Mouse (Mus musculus) urinary bladder, adult 18-20 months (tissue): ENCODE data around the gene Kcnip4.

Experiments used
- DNase-seq, 2 experiments: peaks; one replicate each; pipeline ENCODE4 v3.0.0; 2022; ENCODE audit warnings: low spot score in 2 of 2, mixed read lengths in 2 of 2

The Kcnip4 gene

DNA sequence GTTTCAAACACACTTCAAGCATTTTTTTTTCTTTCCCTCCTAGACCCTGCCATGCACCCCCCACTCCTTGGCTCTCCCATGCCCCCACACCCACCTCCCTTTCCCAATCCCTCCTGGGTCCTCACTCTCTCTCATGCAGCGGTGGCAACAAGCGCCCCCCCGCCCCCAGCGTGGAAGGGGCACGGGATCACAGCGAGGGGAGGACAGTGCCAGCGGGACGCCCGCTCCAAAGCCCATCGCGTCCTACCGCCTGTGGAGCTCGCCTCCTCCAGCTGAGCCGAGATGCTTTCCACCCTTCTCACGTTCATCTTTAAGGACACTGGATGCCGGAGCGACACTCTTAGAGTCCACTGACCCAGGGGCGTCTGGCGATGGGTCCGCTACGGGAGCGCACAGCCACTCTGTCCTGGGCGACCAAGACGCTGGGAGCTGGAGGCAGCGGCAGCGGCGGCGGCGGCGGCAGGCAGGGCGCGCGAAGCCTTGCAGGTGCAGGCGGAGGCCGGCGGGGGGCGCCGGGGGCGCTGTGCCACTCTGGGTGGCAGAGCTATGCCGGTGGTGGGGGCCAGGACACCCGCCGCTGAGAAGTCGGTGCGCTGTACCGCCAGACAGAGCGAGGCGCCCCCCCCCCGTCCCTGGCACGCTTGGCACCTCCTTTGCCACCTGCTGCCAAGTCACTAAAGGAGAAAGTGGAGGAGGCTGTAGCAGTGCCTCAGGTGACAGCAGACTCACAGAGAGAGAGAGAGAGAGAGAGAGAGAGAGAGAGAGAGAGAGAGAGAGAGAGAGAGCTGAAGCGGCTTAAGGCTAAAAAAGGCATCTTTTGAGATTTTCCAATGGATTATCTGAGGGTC lies at the start of gene Kcnip4:
TSS of gene Kcnip4 (minus strand) at position 514 of the 848 bp plus-strand sequence.
- no peak for DNase-seq

DNA sequence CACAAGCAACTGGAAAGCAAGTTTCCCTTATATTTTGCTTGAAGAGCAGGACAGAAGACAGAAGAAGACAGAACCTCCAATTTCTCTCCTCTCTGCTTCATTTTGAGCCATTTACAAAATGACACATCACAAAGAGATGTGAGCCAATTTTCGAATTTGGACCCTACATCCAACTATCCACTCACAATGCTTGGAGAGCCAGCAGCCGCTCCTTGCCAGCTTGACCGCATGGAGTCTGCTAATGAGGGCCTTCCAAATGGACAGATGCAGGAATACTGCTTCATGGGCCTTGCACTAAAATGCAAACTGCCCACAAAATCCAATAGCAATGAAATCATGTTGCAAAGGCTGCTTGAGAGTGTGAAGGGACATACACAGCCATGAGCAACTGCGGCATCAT lies 47.2 kb upstream of the Kcnip4 start:
- no peak for DNase-seq

DNA sequence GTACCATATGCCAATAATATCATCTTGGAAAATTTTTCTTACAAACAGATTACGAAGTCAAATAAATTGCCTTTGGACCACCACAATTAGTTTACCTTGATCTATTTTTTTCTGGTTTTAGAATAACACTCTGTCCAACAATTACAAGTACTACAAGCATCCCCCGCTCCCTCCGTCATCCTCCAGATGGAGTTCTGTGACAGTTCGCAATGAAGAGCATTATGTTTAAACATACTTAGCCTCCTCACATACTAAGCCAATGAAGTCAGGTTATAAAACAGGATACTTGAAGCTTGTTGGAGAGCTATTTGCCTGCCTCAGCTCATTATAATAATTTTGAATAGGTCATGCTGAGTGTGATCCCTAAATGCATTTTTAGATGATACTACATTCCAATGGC lies 39.0 kb upstream of the Kcnip4 start:
- DNase-seq, result no peak

DNA sequence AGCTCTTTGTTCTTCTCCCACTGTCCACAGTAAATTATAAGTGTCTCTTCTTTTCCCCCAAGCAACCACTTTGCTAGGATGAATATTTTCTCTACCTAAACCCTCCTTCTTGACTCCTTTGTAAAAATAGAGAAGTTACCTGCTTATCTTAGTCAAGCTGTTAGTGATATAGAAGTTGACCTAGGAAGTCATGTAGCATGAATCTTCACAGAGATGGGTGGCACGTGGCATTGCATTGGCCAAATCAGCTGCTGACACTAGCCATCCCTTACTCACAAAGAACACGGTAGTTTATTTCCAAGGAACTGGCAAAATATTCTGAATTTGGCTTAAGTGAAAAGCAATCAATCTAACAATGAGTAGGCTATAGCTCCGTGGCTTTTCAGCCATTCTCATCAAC lies 32.7 kb upstream of the Kcnip4 start:
- DNase-seq, result no peak

DNA sequence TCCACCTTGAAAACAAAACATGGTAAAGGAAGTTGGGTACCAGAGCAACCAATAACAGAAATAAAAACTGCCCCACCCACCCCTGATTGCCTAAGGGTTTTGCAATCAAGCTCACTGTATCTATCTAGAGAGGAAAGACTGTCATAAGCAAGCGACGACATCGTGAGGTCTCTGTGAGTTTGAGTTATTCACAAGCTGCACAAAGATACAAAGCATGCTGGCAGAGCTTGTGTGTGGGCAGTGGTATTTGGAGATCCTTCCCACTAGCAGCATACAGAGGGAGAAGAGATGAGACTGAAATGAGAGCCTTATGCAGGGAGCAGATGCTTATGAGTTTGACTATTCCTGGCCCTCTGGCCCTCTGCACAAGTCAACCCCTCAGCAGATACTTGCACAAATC lies 23.2 kb upstream of the Kcnip4 start:
- DNase-seq, result no peak

DNA sequence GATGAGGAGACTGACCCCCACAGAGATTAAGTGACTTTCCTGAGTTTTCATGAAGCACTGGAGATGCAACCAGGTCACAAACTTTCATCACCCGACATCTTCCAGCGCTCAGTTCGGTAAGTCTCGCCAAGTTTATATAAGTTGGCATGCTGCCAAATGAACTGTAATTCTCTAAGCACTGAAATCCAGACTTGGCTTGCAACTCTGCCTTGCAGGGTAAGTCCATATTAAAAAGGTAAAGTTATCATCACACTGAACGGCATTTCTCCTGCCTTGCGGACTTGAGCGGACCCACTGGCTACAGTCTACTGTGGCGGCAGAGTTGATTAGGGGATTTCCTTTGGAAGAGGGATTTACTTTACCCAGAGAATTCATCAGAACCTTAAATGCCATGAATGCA lies 4.7 kb upstream of the Kcnip4 start:
- DNase-seq, result no peak

DNA sequence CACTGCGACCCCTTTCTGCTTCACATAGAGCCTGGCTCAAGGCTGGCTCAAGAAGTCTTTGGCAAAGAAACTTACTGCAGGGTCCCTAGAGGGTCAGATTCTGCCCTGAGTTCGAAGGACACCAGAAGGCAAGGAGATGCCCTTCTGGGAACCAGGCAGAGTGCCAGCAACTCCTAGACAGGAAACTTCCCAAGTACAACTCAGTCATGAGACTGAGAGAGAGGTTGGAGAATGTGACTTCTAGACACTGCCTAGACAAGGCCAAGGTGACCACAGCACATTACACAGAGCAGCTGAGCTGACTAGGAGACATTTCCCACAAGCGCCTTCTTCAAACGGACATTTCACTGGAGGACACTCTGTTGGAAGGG lies 520 bp upstream of the Kcnip4 start:
- DNase-seq, result no peak

DNA sequence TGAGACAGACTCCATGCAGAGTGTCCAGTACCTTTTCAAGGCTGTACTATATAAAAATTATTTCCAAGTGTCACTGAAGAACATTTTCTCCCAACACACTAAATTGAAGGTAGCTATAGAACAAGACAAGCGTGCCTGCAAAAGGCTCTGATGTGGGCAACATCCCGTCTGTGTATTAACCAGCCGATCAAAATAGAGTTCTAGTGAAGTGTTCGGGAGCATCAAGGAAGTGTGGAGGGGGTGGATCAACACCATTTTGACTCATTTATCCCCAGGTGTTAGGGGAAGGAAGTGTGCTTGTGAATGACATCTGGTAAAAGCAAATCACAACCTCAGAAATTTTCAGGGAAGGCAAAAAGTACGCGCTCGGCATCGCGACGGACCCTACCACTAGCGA lies 712 bp downstream of the Kcnip4 start:
- no peak for DNase-seq

DNA sequence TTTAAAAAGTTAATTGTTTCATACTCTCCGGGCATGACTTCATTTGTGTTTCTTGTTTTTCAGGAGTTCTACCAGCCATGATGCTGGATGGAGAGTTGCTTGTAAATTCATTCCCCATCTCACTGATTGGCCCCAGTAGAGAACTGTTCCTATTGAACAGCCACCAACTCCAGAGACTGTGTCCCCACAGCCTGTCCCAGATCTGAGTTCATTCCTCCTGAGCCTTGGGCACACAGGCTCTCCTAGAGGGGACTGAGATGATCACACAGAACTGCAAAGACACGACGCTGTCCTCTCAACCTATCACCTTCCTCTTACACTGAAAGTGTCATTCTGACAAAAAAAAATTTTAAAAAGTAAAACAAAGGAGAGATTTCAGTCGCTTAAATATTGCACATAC lies 1.7 kb downstream of the Kcnip4 start:
- no peak for DNase-seq

DNA sequence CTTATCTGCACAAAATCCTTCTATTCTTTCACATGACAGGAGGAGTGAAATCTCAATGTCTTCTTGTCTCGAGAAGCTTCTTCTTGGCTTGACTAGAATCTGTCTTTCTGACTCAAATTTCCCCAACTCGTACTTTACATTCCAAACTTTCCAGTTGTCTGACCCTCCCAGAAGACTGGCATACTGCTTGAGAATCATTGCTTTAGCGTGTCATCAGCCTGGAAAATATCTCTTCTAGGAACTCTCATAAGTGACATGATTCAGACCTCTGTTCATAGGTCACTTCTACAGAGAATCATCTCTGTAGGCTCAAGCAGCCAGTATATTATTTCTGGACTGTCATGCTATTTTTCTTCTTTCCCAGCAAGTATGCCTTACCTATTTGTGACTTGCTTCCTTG lies 26.0 kb downstream of the Kcnip4 start:
- DNase-seq, result no peak

DNA sequence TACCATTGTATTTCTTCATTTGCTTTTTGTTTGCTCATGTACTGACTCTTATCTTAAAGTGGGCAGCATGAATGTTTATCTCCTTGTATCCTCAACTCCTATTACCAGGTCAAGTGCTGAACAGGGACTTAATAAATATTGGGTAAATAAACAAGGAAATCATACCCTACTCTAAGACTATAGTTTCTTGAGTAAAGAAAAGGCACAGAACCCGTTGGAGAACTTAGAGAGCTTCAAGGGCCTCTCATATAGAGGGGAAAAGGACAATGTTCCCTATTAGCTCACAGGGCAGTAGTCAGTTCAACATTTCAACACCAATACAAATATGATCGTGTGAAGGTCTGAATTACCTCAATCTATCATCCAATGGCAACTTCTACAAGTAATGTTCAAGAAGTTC lies 37.4 kb downstream of the Kcnip4 start:
- no peak for DNase-seq

DNA sequence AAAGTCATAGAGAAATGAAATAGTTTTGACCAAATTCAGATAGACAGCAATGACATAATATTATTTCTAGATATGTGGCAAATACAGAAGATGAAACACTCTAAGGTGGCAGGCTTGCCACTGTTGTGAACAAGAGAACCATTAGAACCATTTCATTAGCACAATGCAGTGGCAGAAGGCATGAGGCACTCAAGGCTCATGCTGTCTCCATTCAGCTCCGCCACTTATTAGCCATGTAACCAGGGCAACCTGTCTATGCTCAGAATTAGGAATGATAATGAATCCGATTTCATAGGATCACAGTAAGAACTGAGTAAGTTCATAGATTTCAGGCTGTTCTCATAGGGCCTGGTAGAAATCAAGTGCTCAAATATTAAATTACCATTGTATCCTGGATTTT lies 54.0 kb downstream of the Kcnip4 start:
- no peak for DNase-seq

DNA sequence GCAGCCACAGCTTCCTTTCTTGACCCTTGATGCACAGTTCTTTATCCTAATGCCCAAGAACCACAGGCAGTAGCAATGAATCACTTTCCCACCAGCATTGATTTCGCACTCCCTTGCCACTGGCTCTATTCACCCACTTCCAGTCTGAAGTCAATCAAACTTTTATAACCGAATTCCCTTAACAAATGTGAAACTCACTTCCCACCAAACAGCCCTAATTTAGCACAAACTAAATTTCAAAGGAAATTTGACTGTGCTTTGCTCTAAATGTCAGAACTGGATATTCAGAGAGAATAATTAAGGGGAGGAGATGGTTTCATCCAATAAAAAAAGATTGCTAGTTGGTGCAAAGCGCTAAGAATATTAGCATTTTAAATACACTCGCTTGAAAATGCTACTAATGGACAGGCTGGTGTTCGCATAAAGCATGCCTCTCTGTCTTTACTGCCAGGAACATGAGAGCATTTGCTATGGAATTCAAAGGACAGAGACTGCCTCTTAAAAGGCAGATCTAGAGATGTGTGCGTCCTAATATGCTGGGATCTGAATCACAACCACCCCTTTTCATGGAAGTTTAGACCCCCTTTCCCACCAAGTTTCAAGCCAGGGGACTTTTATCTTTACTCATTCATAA lies 63.9 kb downstream of the Kcnip4 start:
- no peak for DNase-seq

DNA sequence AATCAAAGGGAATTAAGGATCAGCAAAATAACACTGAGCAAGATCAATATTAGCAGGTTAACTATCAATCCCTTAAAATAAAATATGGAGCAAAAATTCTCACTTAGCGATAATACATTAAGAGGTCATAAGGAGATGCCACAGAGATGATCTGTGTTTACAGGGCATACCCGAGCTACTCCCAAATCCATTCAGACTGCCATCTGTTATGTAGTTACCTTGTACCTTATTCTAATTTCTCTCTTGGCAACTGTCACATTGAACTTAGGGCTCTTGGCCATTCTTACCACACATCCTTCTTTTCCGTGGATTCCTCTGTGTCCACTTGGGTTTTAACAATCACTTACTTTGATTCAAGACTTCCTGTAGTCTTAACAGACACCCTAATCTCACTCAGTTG lies 71.6 kb downstream of the Kcnip4 start:
- DNase-seq, result no peak

DNA sequence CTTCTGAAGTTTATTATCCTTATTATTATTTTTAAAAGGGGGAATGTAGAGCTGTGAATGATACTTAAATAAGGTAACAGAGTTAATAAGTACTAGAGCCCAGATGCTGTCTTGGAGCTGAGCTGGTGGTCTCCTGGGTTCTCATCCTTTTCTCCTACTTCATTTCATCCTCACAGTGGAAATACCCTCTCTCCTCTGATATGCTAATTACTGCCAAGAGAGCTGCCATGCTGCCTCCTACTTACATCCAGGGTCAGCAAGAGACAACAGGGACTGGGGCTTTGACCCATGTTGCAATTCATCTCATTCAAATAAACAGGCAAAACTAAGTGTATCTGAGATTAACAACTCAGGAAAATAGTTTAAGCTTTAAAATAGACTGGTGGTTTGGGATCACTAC lies 73.4 kb downstream of the Kcnip4 start:
- DNase-seq, result no peak

DNA sequence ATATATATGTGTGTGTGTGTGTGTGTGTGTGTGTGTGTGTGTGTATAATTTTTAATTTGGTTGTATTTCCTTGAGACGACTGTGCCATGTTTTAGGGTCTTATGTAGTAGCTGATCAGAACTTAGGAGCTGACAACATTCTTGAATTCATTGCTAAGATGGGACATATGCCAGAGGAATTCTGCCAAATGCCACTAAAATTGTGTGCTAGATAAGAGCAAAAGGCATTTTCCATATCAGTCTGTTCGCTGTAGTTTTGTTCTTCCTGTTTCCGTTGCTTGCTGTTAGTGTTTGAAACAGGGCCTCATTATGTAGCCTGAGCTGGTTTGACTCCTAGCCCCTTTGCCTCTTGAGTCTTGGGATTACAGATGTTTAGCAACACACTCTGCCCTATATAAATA lies 73.8 kb downstream of the Kcnip4 start:
- no peak for DNase-seq

DNA sequence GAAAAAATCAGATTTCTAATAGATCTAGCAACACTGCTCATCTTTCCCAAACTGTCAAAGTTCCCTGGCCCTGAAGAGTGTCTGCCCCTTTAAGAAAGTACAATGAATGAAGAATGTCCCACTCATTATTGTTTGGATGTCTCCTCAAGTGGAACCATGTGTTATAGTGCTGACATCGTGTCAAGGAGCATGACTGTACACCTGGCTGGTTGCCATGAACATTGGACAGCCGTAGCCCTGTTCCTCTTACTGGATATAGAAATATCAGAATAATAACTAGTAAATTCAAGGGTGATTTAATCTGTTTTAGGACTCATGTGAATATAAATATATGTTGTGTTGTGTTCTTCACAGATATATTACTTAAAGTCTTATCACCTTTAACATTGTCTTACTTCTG lies 87.5 kb downstream of the Kcnip4 start:
- DNase-seq, result no peak

DNA sequence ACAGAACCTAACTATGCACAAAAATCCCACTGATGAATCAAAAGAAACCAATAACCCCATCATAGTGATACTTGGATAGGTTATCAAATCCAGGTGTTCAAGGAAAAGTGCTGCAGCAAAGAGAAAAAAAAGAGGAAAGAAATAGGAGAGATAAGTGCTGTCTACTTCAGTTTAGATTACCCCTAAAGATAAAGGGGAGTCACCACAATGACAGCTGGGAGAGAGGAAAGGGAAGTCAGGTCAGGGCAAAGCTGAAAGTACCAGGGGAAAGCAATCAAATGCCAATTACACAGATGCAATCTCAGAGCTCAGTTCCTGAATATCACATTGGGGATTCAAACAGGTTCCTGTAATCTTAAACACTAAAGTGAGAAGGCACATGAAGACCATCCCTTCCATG lies 97.0 kb downstream of the Kcnip4 start:
- no peak for DNase-seq

DNA sequence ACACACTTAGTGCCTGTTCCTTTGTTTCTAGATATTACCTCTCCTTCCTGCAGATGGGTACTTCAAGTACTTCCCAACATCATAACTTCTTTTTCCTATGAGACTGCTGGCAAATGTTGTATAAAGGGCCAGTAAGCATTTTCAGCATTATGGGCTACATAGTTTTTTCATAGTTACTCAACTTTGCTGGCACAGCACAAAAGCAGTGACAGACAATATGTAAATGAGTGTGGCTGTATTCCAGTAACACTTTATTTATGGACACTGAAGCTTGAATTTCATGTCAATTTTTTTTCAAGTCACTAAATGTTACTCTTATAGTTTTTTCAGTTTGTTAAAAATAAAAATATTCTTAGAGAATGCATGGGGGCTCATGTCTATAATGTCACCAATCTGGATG lies 105.0 kb downstream of the Kcnip4 start:
- DNase-seq, result no peak

DNA sequence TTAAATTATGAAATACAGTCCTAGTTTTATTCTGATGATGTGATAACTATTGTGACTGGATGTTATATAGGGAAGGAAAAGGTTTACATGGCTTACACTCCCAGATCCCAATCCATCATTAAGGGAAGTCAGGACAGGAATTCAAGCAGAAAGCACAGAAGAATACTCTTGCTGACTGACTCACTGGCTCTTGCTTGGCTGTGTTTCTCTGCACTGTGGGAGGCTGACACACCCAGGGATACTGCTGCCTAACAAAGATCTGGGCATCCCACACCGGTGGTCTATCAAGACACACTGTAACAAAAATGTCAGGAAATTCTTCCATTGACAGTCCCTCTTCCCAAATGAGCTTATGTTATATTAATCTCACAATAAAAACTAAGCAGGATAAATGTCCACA lies 116.4 kb downstream of the Kcnip4 start:
- DNase-seq, result no peak

DNA sequence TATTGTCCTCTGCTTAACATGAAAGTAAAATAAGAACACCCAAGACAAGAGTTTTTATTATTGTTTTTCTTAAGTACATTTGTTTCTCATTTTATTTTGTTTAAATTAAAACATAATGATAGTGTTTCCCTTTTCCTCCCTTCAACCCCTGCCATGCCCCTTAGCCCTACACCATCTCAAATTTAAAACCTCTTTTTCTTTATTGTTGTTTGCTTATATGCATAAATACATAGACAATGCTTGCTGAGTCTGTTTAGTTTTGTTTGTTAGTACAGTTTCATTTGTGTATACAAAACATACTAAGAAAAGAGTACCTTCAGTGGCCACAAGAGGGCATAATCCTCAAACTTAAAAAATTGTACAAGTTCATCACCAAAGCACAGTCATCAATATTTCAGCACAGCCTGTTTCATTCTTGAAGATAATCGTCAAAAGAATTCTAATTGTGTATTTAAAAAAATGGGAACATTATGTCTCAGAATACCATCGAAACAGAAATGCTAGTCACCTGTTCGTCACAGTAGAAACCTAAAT lies 154.1 kb downstream of the Kcnip4 start:
- DNase-seq, result no peak

DNA sequence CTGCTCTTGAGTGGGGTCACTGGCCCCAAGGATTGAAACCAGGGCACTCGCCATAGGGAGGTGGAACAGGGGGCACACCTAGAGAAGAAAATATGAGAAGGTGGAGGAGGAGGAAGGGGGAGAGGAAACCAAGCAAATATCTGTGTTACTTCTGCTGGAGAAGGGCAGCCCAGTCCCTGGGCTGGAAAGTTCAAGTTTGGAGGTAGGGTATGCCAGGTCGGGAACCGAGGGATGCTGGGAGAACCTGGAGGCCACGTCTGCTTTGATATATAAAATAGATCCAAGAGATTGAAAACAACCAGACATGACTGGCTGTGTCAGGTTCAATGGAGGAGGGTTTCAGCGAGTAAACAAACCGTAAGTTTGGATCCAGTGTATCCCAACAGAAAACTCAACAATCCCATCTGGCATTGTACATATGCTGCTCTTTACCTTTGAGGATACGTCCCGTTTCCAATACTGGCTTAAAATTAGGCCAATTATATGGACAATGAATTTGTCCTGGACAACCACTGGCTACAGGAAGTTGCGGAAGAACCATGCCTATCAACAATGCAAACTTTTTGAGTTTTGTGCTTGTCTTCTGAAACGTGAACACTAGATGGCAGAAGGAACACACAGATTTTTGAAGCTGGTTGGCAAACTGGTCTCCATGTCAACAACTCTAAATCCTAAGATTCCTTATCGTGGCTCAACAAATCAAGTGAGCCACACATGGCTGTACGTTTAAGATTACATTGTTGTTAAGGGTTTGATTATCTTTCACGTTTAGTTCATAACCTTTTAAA lies 155.9 kb downstream of the Kcnip4 start:
- DNase-seq, result no peak

DNA sequence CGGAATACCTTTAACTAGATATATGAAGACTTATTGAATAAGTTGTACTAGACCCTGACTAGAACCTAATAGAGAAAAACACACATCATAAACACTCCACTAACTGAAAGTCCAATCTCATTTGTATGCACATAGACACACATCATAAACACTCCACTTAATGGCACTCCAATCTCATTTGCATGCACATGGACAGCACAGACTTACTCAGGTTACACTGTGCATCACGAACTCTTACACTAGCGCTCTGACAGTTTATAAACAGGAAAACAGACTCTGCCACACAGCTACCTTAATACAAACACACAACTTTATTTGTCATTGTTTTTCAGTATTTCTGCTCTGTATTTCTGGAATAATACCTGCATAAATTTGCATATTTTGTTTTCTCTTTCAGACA lies 168.3 kb downstream of the Kcnip4 start:
- no peak for DNase-seq
